Mouse (Mus musculus) urinary bladder, postnatal 36 days (tissue): ENCODE results near the gene Ndufa11.
A peak's percentile ranks its signal among the peaks of the same experiment; 100 is the strongest.

Experiments used
- DNase-seq, 2 experiments: peaks; one replicate each; pipeline ENCODE4 v3.0.0; 2022; ENCODE audit warnings: low spot score in 2 of 2, mixed read lengths in 1 of 2

Gene Ndufa11

GRCm38 (mm10) chr17:56758132-56758531 lies 40.6 kb downstream of the Ndufa11 start:
- peak; percentile 71 to 73 for DNase-seq

- no peak for DNase-seq
Measured at GRCm38 (mm10) chr17:56759261-56759660, 41.7 kb downstream of the Ndufa11 start.

DNA sequence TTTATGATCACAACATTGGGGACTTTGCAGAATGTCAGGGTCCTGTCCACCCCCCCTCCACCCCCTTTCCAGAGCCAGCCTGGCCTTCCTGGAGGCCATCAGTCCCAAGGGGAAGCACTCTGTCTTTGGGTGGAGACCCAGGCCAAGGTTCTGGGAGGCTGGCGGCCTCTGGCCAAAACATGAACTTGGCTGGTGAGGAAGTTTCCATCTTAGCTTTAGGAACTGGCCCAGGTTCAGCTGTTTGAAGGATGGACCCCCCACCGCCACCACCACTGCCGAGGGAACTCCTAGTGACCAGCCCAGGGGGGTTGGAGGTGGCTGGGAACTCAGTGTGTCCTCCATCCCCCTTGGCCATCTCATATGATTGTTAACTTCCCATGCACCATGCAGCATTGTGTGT lies 43.5 kb downstream of the Ndufa11 start:
- DNase-seq = no peak

- DNase-seq = peak; percentile 70 to 85
Measured at GRCm38 (mm10) chr17:56761991-56762410, 44.4 kb downstream of the Ndufa11 start.

GRCm38 (mm10) chr17:56762769-56763731 lies 45.5 kb downstream of the Ndufa11 start:
- DNase-seq = peak; percentile 46 to 49

DNA sequence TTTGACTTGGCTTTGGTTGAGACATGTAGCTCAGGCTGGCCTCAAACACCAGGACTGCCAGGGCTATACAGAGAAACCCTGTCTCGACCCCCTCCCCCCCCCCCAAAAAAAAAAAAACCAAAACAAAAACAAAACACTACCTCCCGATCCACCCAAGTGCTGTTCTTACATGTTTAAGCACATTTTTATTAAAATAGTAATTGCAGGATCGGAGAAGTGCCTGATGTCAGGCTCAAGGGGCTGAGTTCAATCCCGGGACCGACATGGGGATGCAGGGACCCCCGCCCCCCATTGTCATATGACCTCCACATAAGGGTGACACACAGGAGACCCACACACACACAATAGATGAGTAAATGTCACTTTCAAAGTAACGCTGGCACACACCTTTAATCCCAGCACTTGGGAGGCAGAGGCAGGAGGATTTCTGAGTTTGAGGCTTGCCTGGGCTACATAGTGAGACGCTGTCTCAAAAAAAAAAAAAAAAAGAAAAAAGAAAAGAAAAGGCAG lies 46.2 kb downstream of the Ndufa11 start:
- no peak for DNase-seq

DNA sequence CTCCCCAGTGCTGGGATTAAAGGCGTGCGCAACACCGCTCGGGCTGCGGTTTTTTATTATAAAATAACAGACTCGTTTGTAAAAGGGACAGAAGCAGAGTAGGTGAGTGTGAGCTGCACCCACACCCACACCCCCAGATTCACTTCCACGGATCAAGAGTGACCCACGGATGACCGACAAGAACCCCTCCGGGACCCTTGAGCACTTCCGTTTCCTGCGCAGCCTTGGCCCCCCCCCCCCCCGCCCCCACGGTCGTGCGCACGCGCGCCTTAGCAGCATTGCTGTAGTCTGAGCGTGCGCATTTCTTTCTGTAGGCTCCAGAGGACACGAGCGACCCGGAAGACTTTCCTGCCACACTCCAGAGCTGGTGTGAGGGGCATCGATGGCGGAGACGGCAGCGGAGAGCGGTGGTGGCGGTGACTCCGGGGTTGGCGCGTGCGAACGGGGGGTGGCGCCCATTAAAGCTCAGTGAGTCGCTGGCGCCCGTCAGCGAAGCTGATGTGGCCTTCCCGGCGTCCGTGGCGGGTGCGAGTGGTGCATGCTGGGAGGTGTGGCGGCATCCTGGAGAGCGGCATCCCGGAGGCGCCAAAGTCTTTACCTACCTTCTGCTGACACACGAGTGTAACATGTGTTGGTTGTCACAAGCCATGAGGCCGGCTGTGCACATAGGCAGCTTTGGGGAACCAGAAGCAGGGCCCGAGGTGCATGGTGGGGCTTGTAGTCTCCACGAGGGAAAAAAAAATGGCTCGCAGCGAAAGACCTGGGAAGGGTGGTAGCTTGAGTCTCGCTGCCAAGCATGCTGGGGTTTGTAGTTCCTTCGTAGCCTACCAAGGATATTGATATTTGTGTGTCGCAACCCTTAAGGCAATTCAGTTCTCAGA lies 47.1 kb downstream of the Ndufa11 start, which contains the start of gene Dus3l:
Dus3l (plus strand) TSS at position 284 of the 881 bp plus-strand sequence.
- peak; percentile 86 to 90 for DNase-seq

DNA sequence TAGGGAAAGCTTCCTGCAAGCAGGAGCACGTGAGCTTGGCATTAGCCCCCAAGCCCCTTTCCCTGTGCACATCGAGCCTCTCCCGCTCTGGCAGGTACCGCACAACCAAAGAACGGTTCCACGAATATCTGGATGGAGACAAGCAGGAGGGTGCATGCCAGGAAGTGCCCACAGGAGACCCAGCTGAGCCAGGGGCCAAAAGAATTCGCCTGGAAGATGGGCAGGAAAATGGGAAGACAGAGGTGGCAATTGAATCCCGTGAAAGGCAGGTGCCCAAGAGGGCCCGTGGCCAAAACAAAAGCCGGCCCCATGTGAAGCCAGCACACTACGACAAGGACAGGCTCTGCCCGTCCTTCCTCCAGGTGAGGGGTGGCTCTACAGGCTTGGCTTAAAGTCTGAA lies 47.9 kb downstream of the Ndufa11 start:
- DNase-seq = no peak

DNA sequence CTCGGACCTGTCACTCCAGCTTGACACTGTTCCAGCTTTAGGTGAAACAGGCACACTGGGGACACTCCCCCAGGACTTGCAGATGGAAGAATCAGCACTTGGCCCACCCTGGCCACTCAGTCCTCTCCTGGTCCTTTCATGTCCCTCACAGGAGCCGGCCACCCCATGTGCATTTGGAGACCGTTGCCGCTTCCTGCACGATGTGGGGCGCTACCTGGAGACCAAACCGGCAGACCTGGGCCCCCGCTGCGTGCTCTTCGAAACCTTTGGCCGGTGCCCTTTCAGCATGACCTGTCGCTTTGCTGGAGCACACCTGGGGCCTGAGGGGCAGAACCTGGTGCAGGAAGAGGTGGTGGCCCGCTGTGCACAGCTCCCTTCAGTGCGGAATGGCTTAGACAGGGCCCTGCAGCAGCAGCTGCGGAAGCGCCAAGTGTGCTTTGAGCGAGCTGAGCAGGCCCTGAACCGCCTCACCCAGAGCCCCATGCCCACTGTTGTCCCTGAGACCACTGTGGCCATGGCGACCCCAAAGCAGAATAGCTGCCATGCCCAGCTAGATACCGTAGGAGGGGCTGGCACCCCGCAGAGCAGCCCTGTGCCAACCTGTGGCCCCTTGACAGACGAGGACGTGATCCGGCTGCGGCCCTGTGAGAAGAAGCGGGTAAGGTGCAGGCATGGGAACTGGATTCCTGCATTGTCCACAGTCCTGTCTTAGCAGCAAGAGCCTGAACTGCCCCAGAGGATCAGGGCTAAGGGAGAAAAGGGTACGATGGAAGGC lies 49.3 kb downstream of the Ndufa11 start:
- DNase-seq = no peak

DNA sequence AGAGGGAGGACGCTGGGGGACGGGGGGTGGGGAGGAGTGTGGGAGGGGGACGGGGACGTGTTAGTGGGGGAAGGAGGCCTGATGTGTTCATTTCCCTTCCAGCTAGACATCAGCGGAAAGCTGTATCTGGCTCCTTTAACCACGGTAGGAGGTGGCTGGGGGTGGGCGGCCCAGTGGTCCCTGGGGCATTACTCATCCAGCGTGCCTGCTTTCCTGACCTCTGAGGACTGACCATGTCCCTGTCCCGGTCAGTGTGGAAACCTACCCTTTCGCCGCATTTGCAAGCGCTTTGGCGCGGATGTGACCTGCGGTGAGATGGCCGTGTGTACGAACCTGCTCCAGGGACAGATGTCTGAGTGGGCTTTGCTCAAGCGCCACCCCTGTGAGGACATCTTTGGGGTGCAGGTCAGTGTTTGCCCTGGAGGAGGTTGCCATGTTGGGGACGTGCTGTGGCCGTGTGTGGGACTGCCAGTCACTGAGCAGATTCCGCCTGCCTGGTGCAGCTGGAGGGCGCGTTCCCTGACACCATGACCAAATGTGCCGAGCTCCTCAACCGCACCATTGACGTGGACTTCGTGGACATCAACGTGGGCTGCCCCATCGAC lies 50.1 kb downstream of the Ndufa11 start:
- DNase-seq = no peak

GRCm38 (mm10) chr17:56768941-56769340 lies 51.4 kb downstream of the Ndufa11 start:
- no peak for DNase-seq

DNA sequence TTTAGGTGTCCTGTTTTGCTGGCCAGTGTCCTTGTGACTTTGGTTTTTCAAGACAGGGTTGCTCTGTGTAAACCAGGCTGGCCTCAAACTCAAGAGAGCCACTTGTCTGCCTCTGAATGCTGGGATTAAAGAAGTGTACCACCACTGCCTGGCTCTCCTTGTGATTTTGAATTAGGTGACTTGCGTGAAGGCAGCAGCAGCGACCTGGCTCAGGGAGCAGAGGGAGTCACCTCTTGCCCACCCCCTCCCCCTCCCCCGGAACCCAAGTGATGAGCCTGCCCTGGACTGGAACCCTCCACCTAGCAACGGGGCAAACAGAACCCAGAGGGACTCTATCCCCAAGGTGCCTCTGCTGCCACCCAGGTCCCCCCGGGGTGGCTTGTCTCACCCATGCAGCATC lies 52.4 kb downstream of the Ndufa11 start, which contains the start of gene Prr22:
Prr22 (plus strand) TSS at position 301 of the 400 bp plus-strand sequence.
- no peak for DNase-seq
